Mouse (Mus musculus): ENCODE measurements around the gene Fam234b. TPM values are rescaled to one million over a fixed set of nuclear protein-coding genes. Genes with fewer than 3 reads are reported as not detected.

Fam234b gene
- polyA plus RNA-seq, 1 experiment from 2014 or later, result 29.7 TPM

DNA sequence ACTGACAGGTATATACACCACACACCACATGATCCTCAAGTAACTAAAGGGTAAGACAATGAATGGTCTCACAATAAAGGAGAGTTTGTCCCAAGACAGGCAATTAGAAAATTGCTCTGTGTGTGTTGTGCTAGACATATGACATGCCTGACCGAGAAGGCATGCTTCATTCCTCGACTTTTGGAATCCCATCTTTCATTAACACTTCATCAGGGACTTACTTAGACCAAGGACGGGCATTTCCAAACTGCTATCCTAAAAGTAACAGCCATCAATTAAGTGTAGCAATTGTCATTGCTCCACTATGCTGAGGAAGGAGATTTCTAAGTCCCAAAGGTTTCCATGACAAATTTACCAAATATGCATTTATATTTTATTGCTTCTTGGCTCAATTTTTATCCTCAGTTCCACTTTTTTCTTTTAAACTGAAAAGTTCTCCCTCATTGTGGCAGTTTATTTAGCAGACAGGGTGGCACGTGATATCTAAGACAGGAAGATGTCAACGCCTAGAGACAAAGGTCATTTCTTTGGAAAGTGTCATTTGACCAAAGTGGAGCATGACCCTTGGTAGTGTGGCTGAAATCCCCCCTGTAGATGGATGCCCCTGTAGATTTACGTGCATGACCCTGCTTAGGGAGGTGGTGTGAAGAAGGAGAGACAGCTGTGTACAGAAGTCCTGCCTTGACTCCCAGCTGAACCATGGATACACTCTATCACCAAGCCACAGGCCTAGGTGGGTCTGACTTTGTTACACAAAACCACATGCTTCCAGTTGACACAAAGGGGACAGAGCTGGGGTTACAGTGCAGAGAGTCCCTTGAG, 78.9 kb downstream of the Fam234b start:
- no peaks in the 10 kb centered on the region for H3K36me3 ChIP-seq
- 72% methylated on average over 6 of the region's 6 CpGs for WGBS
- no peak overlapping the region for H3K27ac ChIP-seq
- H3K4me1 ChIP-seq, result no peaks in the 10 kb centered on the region
- H3K4me3 ChIP-seq (replicated peaks), result no peak overlapping the region
- H3K4me2 ChIP-seq, result no peak overlapping the region
- H3K9me3 ChIP-seq, result no peaks in the 10 kb centered on the region
- no peaks in the 10 kb centered on the region for H3K27me3 ChIP-seq (replicated peaks)
- ATAC-seq (ENCODE audit: insufficient read depth, low FRiP score, low read depth), result no peak
- H3K9ac ChIP-seq, result no peak overlapping the region

DNA sequence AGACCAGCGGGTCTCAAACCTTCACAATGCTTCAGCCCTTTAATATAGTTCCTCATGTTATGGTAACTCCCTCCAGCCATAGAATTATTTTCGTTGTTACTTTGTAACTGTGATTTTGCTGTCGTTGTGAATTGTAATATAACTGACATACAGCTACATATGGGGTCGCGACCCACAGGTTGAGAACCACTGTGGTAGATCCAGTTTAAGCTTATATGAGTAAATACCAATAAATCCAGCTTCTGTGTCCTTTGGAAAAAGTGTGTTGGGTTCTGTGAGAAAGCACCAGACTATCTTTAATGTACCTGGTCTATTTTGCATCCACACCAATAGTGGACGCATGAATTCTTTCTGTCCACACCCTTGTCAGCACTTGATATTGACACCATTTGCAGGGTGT, 80.5 kb downstream of the Fam234b start:
- H3K4me1 ChIP-seq, result no peaks in the 10 kb centered on the region
- ATAC-seq (ENCODE audit: insufficient read depth, low FRiP score, low read depth), result no peak
- no peak overlapping the region for H3K9ac ChIP-seq
- H3K9me3 ChIP-seq, result no peaks in the 10 kb centered on the region
- 88% methylated on average over 6 of the region's 6 CpGs for whole genome bisulfite sequencing
- H3K4me3 ChIP-seq (replicated peaks), result no peak overlapping the region
- no peak overlapping the region for H3K27ac ChIP-seq
- H3K27me3 ChIP-seq (replicated peaks), result no peaks in the 10 kb centered on the region
- no peaks in the 10 kb centered on the region for H3K36me3 ChIP-seq
- H3K4me2 ChIP-seq, result no peak overlapping the region

DNA sequence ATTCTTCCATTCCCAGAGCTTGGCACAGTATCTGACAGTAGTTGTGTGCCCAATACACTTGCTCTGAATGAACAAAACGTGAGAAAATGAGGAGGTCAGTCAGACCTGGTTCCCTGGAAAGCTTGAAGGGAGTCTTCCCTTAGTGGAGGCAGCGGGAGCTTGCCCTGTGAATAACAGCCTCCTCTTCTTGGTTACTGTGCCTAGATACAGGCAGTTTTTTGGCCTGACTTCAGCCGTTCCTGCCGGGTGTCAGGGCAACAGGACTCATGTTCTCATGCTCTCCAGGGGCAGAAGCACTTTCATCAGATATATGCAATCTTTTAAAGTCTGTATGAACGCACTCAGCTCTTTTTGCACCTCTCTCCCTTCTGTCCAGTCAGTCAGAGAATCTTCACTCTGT, 81.5 kb downstream of the Fam234b start:
- no peaks in the 10 kb centered on the region for H3K9me3 ChIP-seq
- H3K4me2 ChIP-seq, result no peak overlapping the region
- no peak overlapping the region for H3K4me3 ChIP-seq (replicated peaks)
- ATAC-seq (ENCODE audit: insufficient read depth, low FRiP score, low read depth), result no peak
- H3K36me3 ChIP-seq, result no peaks in the 10 kb centered on the region
- WGBS, result 53% methylated on average over 5 of the region's 5 CpGs
- H3K4me1 ChIP-seq, result no peaks in the 10 kb centered on the region
- H3K27me3 ChIP-seq (replicated peaks), result no peaks in the 10 kb centered on the region
- H3K9ac ChIP-seq, result no peak overlapping the region
- no peak overlapping the region for H3K27ac ChIP-seq

DNA sequence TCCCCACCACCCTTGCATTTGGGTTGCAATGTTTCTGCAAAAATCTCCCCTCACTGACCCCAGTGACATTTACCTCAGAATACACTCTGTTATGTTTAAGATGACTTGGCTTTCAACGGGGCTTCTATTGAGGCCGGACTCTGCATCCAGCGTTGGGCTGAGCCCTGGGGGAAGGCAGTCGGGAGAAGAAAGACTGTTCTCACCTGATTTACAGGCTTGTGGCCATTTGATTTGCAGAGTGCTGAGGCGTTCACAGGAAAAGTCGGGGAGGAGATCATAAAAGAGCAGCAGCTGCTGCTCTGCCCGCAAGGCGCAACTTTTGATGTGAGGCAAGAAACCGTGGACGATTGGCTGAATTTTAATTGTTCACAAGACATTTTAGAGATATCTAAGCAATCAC, 82.1 kb downstream of the Fam234b start:
- H3K9me3 ChIP-seq, result no peaks in the 10 kb centered on the region
- H3K4me1 ChIP-seq, result no peaks in the 10 kb centered on the region
- no peak overlapping the region for H3K9ac ChIP-seq
- ATAC-seq (ENCODE audit: insufficient read depth, low FRiP score, low read depth), result no peak
- no peaks in the 10 kb centered on the region for H3K36me3 ChIP-seq
- WGBS, result 35% methylated on average over 10 of the region's 10 CpGs
- no peak overlapping the region for H3K4me2 ChIP-seq
- H3K27me3 ChIP-seq (replicated peaks), result no peaks in the 10 kb centered on the region
- H3K4me3 ChIP-seq (replicated peaks), result no peak overlapping the region
- no peak overlapping the region for H3K27ac ChIP-seq

DNA sequence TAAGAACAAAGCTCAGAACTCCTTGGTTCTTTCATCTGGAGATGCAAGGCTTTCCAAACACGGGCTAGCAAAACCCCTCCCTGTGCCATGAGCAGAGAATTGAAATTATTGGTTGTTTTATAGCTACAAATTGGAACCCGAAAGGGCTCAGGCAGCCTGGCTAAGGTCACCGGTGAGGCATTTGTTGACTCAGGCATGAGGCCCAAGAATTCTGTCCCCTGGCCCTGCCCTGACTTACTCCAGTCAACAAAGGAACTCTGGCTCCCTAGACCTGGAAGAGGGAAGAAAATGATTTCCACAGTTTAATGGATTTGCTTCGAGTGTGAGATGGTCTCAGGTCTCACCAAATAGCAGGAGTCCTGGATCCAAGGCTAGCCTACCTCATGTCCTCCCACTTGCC, 94.6 kb downstream of the Fam234b start:
- WGBS, result 49% methylated on average over 4 of the region's 4 CpGs
- no peak overlapping the region for H3K4me3 ChIP-seq (replicated peaks)
- no peaks in the 10 kb centered on the region for H3K9me3 ChIP-seq
- no peaks in the 10 kb centered on the region for H3K36me3 ChIP-seq
- H3K27me3 ChIP-seq (replicated peaks), result no peaks in the 10 kb centered on the region
- H3K9ac ChIP-seq, result no peak overlapping the region
- no peaks in the 10 kb centered on the region for H3K4me1 ChIP-seq
- no peak overlapping the region for H3K27ac ChIP-seq
- ATAC-seq (ENCODE audit: insufficient read depth, low FRiP score, low read depth), result 0 out of 2 replicates have a peak, but pooled peaks have one; percentile 37
- H3K4me2 ChIP-seq, result no peak overlapping the region

DNA sequence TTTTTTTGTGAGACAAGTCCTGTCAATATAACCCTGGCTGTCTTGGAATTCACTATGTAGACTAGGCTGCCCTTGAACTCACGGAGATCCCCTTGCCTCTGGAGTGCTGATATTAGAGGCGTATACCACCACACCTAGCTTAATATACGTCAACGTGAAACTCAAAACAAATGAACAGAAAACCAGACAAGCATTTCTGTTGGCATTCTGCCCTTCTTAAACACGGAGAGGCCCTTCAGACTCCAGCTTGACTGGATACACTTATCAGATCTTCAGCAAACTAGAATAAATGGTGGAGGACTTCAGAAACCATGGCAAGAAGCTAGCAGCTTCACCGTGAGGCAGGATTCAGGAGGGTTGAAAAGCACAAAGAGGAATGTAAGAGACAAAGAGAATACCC, 96.4 kb downstream of the Fam234b start:
- no peaks in the 10 kb centered on the region for H3K9me3 ChIP-seq
- H3K9ac ChIP-seq, result no peak overlapping the region
- WGBS, result 48% methylated on average over 6 of the region's 6 CpGs
- H3K36me3 ChIP-seq, result no peaks in the 10 kb centered on the region
- no peaks in the 10 kb centered on the region for H3K27me3 ChIP-seq (replicated peaks)
- peak overlapping the region; percentile 12; the same call in 1 of the 2 replicates for H3K27ac ChIP-seq
- H3K4me2 ChIP-seq, result no peak overlapping the region
- no peaks in the 10 kb centered on the region for H3K4me1 ChIP-seq
- ATAC-seq (ENCODE audit: insufficient read depth, low FRiP score, low read depth), result no peak
- H3K4me3 ChIP-seq (replicated peaks), result no peak overlapping the region

Other genes with a start within 250 kb of the Fam234b start
- 3.2 and 3.7 TPM in 2 replicates for gene Apold1, start 216.3 kb upstream of the Fam234b start, polyA plus RNA-seq (2015; fragmentation: Nextera tagmentation; extraction: Ambion mirVana)
- gene Ddx47, start 186.4 kb upstream of the Fam234b start, polyA plus RNA-seq (2015; fragmentation: Nextera tagmentation; extraction: Ambion mirVana), result 98.2 and 99.2 TPM in 2 replicates
- 12.2 and 13.9 TPM in 2 replicates for gene Gprc5a, start 132.3 kb upstream of the Fam234b start, polyA plus RNA-seq (2015; fragmentation: Nextera tagmentation; extraction: Ambion mirVana)
- gene Gprc5d, start 79.7 kb upstream of the Fam234b start, polyA plus RNA-seq (2015; fragmentation: Nextera tagmentation; extraction: Ambion mirVana), result not detected in 2 replicates
- gene Hebp1, start within 50 bp of the Fam234b start, polyA plus RNA-seq (2015; fragmentation: Nextera tagmentation; extraction: Ambion mirVana), result 27.6 and 32.2 TPM in 2 replicates
- 0.17 and 0.72 TPM in 2 replicates for gene Gsg1, start 56.4 kb downstream of the Fam234b start, polyA plus RNA-seq (2015; fragmentation: Nextera tagmentation; extraction: Ambion mirVana)
- 1.0 and 4.0 TPM in 2 replicates for gene Pbp2, start 112.4 kb downstream of the Fam234b start, polyA plus RNA-seq (2015; fragmentation: Nextera tagmentation; extraction: Ambion mirVana)
- 77.5 and 112 TPM in 2 replicates for gene Emp1, start 164.6 kb downstream of the Fam234b start, polyA plus RNA-seq (2015; fragmentation: Nextera tagmentation; extraction: Ambion mirVana)

Measured in stomach, embryonic 15.5 days (tissue).